Mouse (Mus musculus) heart, postnatal 0 days (tissue): Measurements from ENCODE around the gene Unkl.

ENCODE experiments used
- CTCF ChIP-seq: IDR thresholded peaks from 2 replicates; pipeline ENCODE4 v1.5.1; 2016; ENCODE audit warnings: antibody characterized with exemption, control low read depth, low read depth
- EP300 ChIP-seq: IDR thresholded peaks from 2 replicates; pipeline ENCODE4 v1.6.1; 2016; ENCODE audit warnings: antibody characterized with exemption, low read depth

DNA sequence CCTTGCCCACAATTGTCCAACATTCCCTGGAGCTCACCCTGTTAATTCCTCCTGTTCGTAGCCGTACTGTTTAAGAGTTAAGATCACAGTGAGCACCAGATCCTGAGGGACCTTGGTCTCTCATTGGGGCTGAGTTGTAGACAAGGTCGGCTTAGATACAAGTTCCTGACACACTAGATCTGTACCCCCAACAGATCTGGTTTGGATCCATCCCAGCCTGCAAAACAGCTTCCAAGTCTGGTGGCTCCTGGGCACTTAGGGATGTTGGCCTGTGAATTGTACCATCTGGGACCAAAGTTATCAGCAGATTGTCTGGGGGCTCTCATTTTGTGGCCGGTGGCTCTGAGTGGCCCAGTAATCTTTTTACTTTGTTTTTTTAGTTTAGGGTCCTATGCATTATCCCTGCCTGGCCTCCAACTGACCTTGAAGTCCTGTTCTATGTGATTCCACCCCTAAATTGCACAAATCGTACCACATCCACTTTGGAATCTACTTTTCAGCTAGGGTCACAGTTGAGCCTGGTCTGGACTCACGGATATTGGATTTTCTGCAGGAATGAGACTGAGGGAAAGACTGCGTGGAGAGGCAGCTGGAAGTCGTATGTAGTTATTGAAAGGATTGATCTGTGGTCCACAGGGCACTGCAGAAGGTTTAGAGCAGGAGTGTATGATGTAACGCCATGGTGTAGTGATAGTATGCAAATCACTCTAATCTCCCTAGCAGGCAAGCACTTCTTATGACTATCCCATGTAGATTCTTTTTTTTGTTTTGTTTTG is 86.6 kb downstream of the Unkl start, which contains the start of gene Ube2i:
- no peak for TF ChIP-seq CTCF
- TF ChIP-seq EP300: no peak
